In genomic region chr15:27783092-27783491, GRCm38 (mm10) we compare ENCODE assay signal across 8 mouse cellular contexts.
A peak's percentile ranks its signal among the peaks of the same experiment; 100 is the strongest.
DNase-seq lines count a peak whose midpoint lies in the region; ATAC-seq and TF ChIP-seq lines count a peak whose summit lies in the region.

No protein-coding gene starts in this region.

- H3K9ac ChIP-seq in liver, embryonic 16.5 days (ENCODE audit: low read depth, low read length) = no peak overlapping the region

- no peaks in the 10 kb centered on the region for H3K27me3 ChIP-seq in liver, embryonic 16.5 days (ENCODE audit: control insufficient read depth, insufficient read depth, low read depth, low read length)

- TF ChIP-seq CTCF in gastrocnemius, adult 2 months (IDR thresholded peaks at IDR 0.05) = no peak

- peak overlapping the region; percentile 22; the same call in 1 of the 2 replicates for H3K4me2 ChIP-seq in liver, embryonic 16.5 days (ENCODE audit: low read depth, low read length)

- H3K27ac ChIP-seq in gastrocnemius, adult 2 months = peak overlapping the region; percentile 81
- peak overlapping the region; percentile 73 for H3K27ac ChIP-seq in liver, embryonic 16.5 days (ENCODE audit: low read length)

- H3K36me3 ChIP-seq in liver, embryonic 16.5 days (ENCODE audit: control insufficient read depth, insufficient read depth) = no peaks in the 10 kb centered on the region

- H3K9me3 ChIP-seq in liver, embryonic 16.5 days (replicated peaks; ENCODE audit: control insufficient read depth, low read length) = no peaks in the 10 kb centered on the region

- ATAC-seq in liver, embryonic 16.5 days (ENCODE audit: low read depth) = no peak
- no peak for ATAC-seq in CD4-positive, CD25-positive, alpha-beta regulatory T cell, adult 4 months

- no peaks in the 10 kb centered on the region; the same call in 1 of the 2 replicates for H3K4me1 ChIP-seq in liver, embryonic 16.5 days (ENCODE audit: control insufficient read depth, low read depth, low read length)

- no peak for DNase-seq in gastrocnemius, adult 2 months
- DNase-seq in gastrocnemius, postnatal 14 days = no peak
- DNase-seq in c-Kit-positive CD71-negative TER-119-negative erythroid progenitor cells, embryonic 14.5 days (ENCODE audit: low read depth) = peak; percentile 39
- DNase-seq in heart, postnatal 14 days = peak; percentile 31 to 41
- DNase-seq in urinary bladder, postnatal 36 days (ENCODE audit: low spot score in 2 of 2) = no peak
- no peak for DNase-seq in frontal cortex, postnatal 14 days (ENCODE audit: low spot score in 2 of 2)

- H3K4me3 ChIP-seq in gastrocnemius, adult 2 months = peak overlapping the region; percentile 58
- H3K4me3 ChIP-seq in liver, embryonic 16.5 days (ENCODE audit: low read depth, low read length) = 0 out of 2 replicates have a peak overlapping the region, but pooled peaks have one; percentile 21

- intact Hi-C loops in gastrocnemius, adult 2 months (cut with DNase I) = no loop called here
- intact Hi-C loops in gastrocnemius, postnatal 14 days (cut with DNase I; ENCODE audit: low total_unique reads) = no loop called here
- intact Hi-C loops in heart, postnatal 14 days (cut with DNase I) = loop anchor here (10.0 kb wide), 1 partner anchor 242 kb away; the partner anchor contains the start of gene Trio

- WGBS in liver, embryonic 16.5 days (ENCODE audit: insufficient replicate concordance) = 11% methylated on average over 8 of the region's 8 CpGs

Comparison
In these comparisons a context has a peak if more than half of its experiments do, and no peak if none do; other contexts are left out.
1. DNase-seq: peak in c-Kit-positive CD71-negative TER-119-negative erythroid progenitor cells, embryonic 14.5 days (single experiment) and heart, postnatal 14 days (2 of 2); none in gastrocnemius, adult 2 months (single experiment), gastrocnemius, postnatal 14 days (single experiment), urinary bladder, postnatal 36 days (0 of 2) and frontal cortex, postnatal 14 days (0 of 2).